Mouse (Mus musculus): ENCODE results near the gene Qrich2. TPM values are rescaled to one million over a fixed set of nuclear protein-coding genes. Genes with fewer than 3 reads are reported as not detected.

Gene Qrich2
- total RNA-seq, 2 experiments from 2014 or later: not detected

DNA sequence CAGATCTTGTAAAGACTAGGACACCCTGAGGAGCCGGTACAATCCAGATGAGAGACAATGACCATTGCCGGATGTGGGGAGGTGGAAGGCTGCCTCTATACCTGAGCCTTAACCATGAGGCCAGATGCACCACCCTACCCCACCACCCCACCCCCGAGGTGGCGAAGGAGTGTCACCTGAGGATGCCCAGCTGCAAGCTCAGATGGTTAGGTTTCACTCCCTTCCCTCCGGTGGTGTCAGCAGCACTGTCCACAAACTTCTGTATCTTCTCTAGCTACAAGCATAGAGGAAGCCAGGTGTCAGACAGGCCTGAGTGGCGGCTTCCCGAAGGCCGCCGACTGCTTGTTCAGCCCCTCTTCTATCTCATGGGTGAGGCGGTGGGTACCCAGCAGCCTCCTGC is 12.2 kb downstream of the Qrich2 start:
- intact Hi-C loops (cut with DNase I): no loop called here
- DNase-seq (ENCODE audit: low spot score in 2 of 2): no peak

- DNase-seq (ENCODE audit: low spot score in 2 of 2): no peak
- intact Hi-C loops (cut with DNase I): loop anchor here (5.0 kb wide), 2 partner anchors 47 to 222 kb away; no protein-coding TSS in a partner anchor
Observed at GRCm38 (mm10) chr11:116449341-116449740, 16.7 kb downstream of the Qrich2 start.

- no peak for DNase-seq (ENCODE audit: low spot score in 2 of 2)
- intact Hi-C loops (cut with DNase I): loop anchor here (5.0 kb wide), 2 partner anchors 46 to 221 kb away; no protein-coding TSS in a partner anchor
Observed at GRCm38 (mm10) chr11:116447822-116448221, 18.2 kb downstream of the Qrich2 start.

- intact Hi-C loops (cut with DNase I): loop anchor here (1.0 to 5.0 kb wide), 3 partner anchors 44 to 219 kb away; no protein-coding TSS in a partner anchor
- no peak for DNase-seq (ENCODE audit: low spot score in 2 of 2)
Observed at GRCm38 (mm10) chr11:116446308-116446887, 19.6 kb downstream of the Qrich2 start.

DNA sequence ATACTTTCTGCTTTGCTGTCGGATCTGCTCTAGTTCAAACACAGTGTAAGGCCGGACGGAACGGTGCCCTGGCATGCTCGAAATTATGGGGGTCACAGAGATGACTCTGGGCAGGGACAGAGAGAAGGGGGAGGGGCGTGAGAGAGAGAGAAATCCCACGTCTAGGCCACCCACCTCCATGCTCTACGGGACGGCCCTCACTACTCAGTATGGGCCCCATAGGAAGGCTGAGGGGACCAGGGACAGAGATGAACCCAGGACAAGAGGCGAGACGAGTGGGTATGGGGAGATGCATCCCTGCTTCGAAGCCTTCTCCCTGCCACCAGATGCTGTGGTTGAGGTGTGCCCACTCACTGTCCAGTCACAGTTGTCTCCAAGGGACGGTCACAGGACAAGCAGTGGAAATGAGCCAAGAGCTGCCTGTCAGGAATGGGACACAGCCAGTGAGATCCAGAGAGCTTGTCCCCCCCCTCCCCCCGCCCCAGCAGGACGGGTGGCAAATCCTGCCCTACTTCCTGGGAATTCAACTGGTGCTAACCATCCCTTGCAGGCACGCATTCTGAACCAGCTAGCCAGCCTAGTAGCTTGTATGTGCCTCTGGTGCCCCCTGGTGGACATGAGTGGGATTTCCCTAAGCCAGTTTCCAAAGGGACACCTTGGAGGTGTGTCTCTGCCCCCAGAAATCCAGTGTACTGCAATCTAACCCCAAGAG is 20.3 kb downstream of the Qrich2 start:
- DNase-seq (ENCODE audit: low spot score in 2 of 2): peak; percentile 86 to 89
- intact Hi-C loops (cut with DNase I): loop anchor here (1.0 to 5.0 kb wide), 3 partner anchors 43 to 218 kb away; no protein-coding TSS in a partner anchor

GRCm38 (mm10) chr11:116443935-116444334 is 22.1 kb downstream of the Qrich2 start:
- DNase-seq (ENCODE audit: low spot score in 2 of 2): no peak
- intact Hi-C loops (cut with DNase I): no loop called here

DNA sequence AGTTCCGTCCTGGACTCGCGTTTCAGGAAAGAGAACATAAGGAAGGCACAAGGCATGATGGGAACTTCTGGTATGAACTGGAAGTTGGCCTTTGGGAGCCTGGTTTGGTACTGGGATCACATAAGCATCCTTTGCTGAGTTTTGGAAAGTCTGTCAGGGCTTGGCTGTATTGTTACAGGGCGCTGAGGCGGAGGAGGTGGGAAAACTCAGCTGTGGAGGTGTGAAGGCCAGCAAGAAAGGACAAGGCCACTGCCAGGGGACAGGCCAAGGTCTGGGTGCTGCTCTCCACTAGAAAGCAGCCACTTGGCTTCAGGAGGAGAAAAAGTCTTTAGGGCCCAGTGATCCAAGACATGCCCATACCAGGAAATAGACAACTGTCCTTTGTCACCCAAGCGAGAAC is 22.7 kb downstream of the Qrich2 start:
- DNase-seq (ENCODE audit: low spot score in 2 of 2): no peak
- intact Hi-C loops (cut with DNase I): no loop called here

- DNase-seq (ENCODE audit: low spot score in 2 of 2): no peak
- intact Hi-C loops (cut with DNase I): no loop called here
Observed at GRCm38 (mm10) chr11:116442867-116443177, 23.2 kb downstream of the Qrich2 start.

- intact Hi-C loops (cut with DNase I): no loop called here
- DNase-seq (ENCODE audit: low spot score in 2 of 2): no peak
Observed at GRCm38 (mm10) chr11:116442129-116442866, 23.7 kb downstream of the Qrich2 start.

DNA sequence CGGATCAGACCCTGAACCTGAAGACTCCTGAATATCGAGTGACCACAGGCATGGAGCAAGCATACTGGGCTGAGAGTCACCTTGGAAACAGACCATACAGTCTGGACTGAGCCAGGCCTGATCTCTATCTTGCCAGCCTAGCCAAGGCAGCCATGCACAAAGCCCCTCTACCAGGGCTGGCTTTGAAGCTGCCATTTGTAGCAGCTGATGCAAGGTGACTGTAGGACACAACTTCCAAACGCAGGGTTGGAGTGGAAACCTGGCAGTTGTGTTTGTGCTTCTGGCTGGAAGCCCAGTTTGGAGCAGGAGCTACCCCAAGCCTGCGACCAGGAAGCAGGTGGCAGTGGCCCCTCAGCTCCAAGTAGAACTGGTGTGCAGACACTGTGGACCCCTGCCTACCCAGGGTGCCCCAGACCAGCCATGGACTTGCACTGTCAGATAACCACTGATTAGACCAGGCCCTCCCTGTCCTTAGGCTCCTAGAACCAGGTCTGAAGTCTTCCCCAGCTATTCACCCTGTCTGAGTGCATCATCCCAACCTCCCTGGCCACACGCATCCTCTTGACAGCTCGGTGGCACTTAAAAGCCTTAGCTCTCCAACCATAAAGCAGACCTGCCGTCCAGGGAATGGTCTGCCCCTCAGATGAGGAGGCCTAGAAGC is 25.5 kb downstream of the Qrich2 start:
- intact Hi-C loops (cut with DNase I): no loop called here
- DNase-seq (ENCODE audit: low spot score in 2 of 2): no peak

- intact Hi-C loops (cut with DNase I): no loop called here
- DNase-seq (ENCODE audit: low spot score in 2 of 2): no peak
Observed at GRCm38 (mm10) chr11:116439269-116440240, 26.5 kb downstream of the Qrich2 start.

DNA sequence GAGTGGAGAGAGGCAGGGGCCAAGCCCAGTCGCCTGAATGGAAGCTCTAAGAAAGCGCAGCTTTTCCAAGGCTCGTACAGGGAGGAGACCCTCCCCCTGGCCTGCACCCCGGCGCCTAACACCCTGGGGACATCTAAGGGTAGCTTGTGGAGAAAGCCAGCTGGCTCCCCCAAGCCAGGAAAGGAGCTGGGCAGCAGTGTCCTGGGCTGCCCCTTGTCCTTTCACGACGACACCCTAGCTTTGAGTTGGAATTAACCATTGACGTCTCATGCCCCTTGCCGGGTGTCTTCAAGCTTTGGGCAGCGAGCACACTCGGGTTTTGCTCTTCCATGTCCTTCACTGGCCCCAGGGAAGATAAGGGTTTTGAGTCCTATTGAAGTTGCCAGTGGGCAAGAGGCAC is 28.5 kb downstream of the Qrich2 start:
- DNase-seq (ENCODE audit: low spot score in 2 of 2): no peak
- intact Hi-C loops (cut with DNase I): no loop called here

- intact Hi-C loops (cut with DNase I): no loop called here
- no peak for DNase-seq (ENCODE audit: low spot score in 2 of 2)
Observed at GRCm38 (mm10) chr11:116436725-116437331, 29.2 kb downstream of the Qrich2 start.

DNA sequence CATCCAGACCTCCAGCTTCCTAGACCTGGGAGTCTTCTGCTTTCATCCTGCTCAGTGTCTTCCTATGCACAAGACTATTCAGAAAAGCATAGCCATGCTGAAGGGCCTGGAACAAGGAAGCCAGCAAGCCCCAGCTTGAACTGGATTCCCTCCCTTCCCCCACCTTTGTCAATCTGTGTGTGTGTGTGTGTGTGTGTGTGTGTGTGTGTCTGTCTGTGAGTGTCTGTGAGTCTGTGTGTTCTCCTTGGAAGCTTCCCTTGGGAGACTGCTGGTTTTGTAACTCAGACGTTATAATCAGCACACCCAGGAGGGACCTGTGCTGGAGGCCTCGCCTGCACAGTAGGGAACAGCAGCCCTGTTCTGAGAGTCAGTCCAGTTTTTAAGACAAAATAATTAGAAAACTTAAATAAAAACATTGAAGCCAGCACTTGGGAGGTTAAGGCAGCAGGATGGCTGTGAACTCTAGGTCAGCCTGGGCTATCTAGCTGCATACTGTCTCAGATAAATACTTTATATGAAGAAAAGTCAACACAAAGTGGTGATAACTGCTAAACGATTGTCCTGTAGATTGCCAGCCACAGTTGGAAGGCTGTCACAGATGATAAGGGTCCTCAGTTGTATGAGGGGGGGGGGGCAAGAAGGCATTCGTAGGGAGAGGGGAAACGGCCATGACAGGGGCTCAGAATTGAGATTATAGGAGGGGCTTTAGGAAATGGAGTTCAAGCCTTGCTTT is 29.9 kb downstream of the Qrich2 start:
- intact Hi-C loops (cut with DNase I): no loop called here
- no peak for DNase-seq (ENCODE audit: low spot score in 2 of 2)

DNA sequence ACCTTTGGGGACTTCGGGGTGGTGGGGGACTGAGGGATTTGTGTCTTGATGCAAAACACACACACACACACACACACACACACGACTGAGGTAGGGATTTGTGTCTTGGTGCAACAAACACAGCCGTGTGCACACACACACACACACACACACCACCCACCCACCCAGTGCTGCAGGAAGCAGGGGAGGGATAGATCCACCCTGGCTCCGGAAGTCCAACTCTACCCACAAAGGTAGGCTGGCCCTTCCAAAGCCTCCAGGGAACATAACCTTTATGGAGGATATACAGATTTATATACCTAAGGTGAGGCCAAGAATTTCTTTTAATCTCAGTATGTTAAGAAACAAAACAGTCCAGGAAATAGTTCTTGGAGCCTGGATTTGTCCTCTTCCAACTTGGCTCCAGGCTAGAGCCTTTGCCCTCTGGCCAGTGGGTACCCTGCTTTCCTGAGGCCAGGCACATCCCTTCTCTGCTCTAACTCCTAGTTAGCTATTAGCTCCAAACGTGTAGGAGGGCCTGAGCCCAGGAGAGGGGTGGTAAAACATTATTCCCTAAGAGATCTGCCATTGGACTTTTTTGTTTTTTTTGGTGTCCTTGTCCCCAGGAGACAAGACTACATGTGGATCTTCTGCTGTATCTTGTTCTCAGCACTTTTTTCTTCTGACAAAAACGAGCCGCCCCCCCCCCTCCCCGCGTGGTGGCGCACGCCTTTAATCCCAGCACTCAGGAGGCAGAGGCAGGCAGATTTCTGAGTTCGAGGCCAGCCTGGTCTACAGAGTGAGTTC is 30.9 kb downstream of the Qrich2 start:
- DNase-seq (ENCODE audit: low spot score in 2 of 2): no peak

GRCm38 (mm10) chr11:116434287-116434966 is 31.6 kb downstream of the Qrich2 start:
- DNase-seq (ENCODE audit: low spot score in 2 of 2): peak; percentile 63 to 68
- intact Hi-C loops (cut with DNase I): loop anchor here (1.0 kb wide), 1 partner anchor 21 kb away; the partner anchor contains the start of gene Rnf157

More for the DNA sequence above, 30.9 kb downstream of the Qrich2 start:
- intact Hi-C loops (cut with DNase I): loop anchor here (1.0 kb wide), 1 partner anchor 22 kb away; the partner anchor contains the start of gene Rnf157
